Mouse (Mus musculus) left cerebral cortex, adult 2 months (tissue): ENCODE measurements at regions not wholly inside any gene's neighbourhood (a gene's known extent, or its start where the extent isn't known, plus 50 kb on each side); places are given as distances from the start of the nearest gene placed in this dataset.
"Not testable (repeated sequence)": the region's sequence is repeated elsewhere in the genome, so short reads cannot be mapped to it uniquely, and the experiment has no call there.

Source experiments
- DNase-seq, 2 experiments: peaks; one replicate each; pipeline ENCODE4 v3.0.0; 2021 to 2022; ENCODE audit warnings: low spot score in 2 of 2, mixed read lengths in 1 of 2; ENCODE audit errors: extremely low spot score in 1 of 2
- H3K27ac ChIP-seq: fragments of 200-600 bp; 2 replicates; pipeline ENCODE4 v1.8.1; 2022
- H3K4me3 ChIP-seq: fragments of 200-600 bp; 2 replicates; pipeline ENCODE4 v1.8.1; 2022
- CTCF ChIP-seq: fragments of 200-600 bp; IDR thresholded peaks from 2 replicates; pipeline ENCODE4 v1.8.1; 2022; ENCODE audit warnings: antibody characterized with exemption, mild to moderate bottlenecking, moderate library complexity
- intact Hi-C: fragments of 180-260 bp; cut with DNase I; formaldehyde crosslinking; loops from one replicate; pipeline ENCODE4 v1.15.1; 2025

GRCm38 (mm10) chr10:6465824-6466223 lies 292.5 kb upstream of the Oprm1 start:
- no peak for TF ChIP-seq CTCF
- intact Hi-C loops: no loop called here
- Histone ChIP-seq H3K27ac (no peak overlapping the region), H3K4me3 (no peak overlapping the region)
- no peak for DNase-seq

GRCm38 (mm10) chr10:6480350-6480749 lies 278.0 kb upstream of the Oprm1 start:
- TF ChIP-seq CTCF: no peak
- DNase-seq: no peak
- no peak overlapping the region for H3K4me3 ChIP-seq
- H3K27ac ChIP-seq: no peak overlapping the region
- intact Hi-C loops: no loop called here

- intact Hi-C loops: no loop called here
- DNase-seq: no peak
- Histone ChIP-seq H3K4me3 (no peak overlapping the region), H3K27ac (no peak overlapping the region)
- no peak for TF ChIP-seq CTCF
Measured at GRCm38 (mm10) chr10:6488605-6489004, 269.7 kb upstream of the Oprm1 start.

GRCm38 (mm10) chr10:6492694-6493093 lies 265.6 kb upstream of the Oprm1 start:
- no peak for TF ChIP-seq CTCF
- intact Hi-C loops: no loop called here
- no peak for DNase-seq
- Histone ChIP-seq H3K4me3 (no peak overlapping the region), H3K27ac (no peak overlapping the region)

- no peak for TF ChIP-seq CTCF
Measured at GRCm38 (mm10) chr10:6495081-6495480, 263.2 kb upstream of the Oprm1 start.

GRCm38 (mm10) chr10:6514269-6514668 lies 244.0 kb upstream of the Oprm1 start:
- no peak for TF ChIP-seq CTCF

More at GRCm38 (mm10) chr10:6495081-6495480, 263.2 kb upstream of the Oprm1 start:
- intact Hi-C loops: no loop called here
- no peak overlapping the region for H3K4me3 ChIP-seq
- DNase-seq: no peak
- H3K27ac ChIP-seq: no peak overlapping the region

GRCm38 (mm10) chr10:6562516-6562915 lies 195.8 kb upstream of the Oprm1 start:
- no peak for TF ChIP-seq CTCF
- DNase-seq: no peak
- intact Hi-C loops: no loop called here
- H3K27ac ChIP-seq: no peak overlapping the region
- no peak overlapping the region for H3K4me3 ChIP-seq

More at GRCm38 (mm10) chr10:6514269-6514668, 244.0 kb upstream of the Oprm1 start:
- H3K27ac ChIP-seq: no peak overlapping the region
- intact Hi-C loops: no loop called here
- DNase-seq: no peak
- H3K4me3 ChIP-seq: no peak overlapping the region

- Histone ChIP-seq H3K27ac (no peak overlapping the region), H3K4me3 (no peak overlapping the region)
- TF ChIP-seq CTCF: no peak
- intact Hi-C loops: no loop called here
- DNase-seq: no peak
Measured at GRCm38 (mm10) chr10:6578616-6579015, 179.7 kb upstream of the Oprm1 start.

GRCm38 (mm10) chr10:6585821-6586220 lies 172.5 kb upstream of the Oprm1 start:
- intact Hi-C loops, H3K27ac ChIP-seq, DNase-seq, H3K4me3 ChIP-seq: not testable (repeated sequence)

- intact Hi-C loops: no loop called here
- TF ChIP-seq CTCF: no peak
- Histone ChIP-seq H3K4me3 (no peak overlapping the region), H3K27ac (no peak overlapping the region)
- no peak for DNase-seq
Measured at GRCm38 (mm10) chr10:6590211-6590610, 168.1 kb upstream of the Oprm1 start.

GRCm38 (mm10) chr10:6597256-6597655 lies 161.1 kb upstream of the Oprm1 start:
- intact Hi-C loops: no loop called here
- DNase-seq: no peak
- H3K4me3 ChIP-seq: no peak overlapping the region
- no peak for TF ChIP-seq CTCF
- no peak overlapping the region for H3K27ac ChIP-seq

- H3K27ac ChIP-seq, H3K4me3 ChIP-seq, intact Hi-C loops, DNase-seq: not testable (repeated sequence)
Measured at GRCm38 (mm10) chr10:6598586-6598985, 159.7 kb upstream of the Oprm1 start.

GRCm38 (mm10) chr10:6647576-6647975 lies 110.7 kb upstream of the Oprm1 start:
- no peak for TF ChIP-seq CTCF
- no peak for DNase-seq
- Histone ChIP-seq H3K4me3 (no peak overlapping the region), H3K27ac (no peak overlapping the region)
- intact Hi-C loops: no loop called here
